Mouse (Mus musculus) spleen, adult 2 months (tissue): ENCODE results near the gene Aebp1. TPM values are rescaled to one million over a fixed set of nuclear protein-coding genes. Genes with fewer than 3 reads are reported as not detected.
A peak's percentile ranks its signal among the peaks of the same experiment; 100 is the strongest.
"Not testable (repeated sequence)": the region's sequence is repeated elsewhere in the genome, so short reads cannot be mapped to it uniquely, and the experiment has no call there.

Source experiments
- DNase-seq, 2 experiments: peaks; one replicate each; pipeline versions ENCODE4 v3.0.0 to v3.0.0-alpha.2; 2012 to 2021; ENCODE audit warnings: low spot score in 2 of 2, low read depth in 1 of 2
- H3K27ac ChIP-seq: fragments of 200-500 bp; 2 replicates; pipeline ENCODE4 v1.5.1; 2012; ENCODE audit warnings: low read length, inconsistent platforms; ENCODE audit not compliant: insufficient read depth
- H3K27me3 ChIP-seq: fragments of 200-500 bp; 2 replicates; pipeline ENCODE4 v1.6.1; 2012; ENCODE audit warnings: mild to moderate bottlenecking, moderate library complexity, low read length, inconsistent platforms; ENCODE audit not compliant: control insufficient read depth, insufficient read depth
- H3K36me3 ChIP-seq: fragments of 200-500 bp; 2 replicates; pipeline ENCODE4 v1.6.1; 2012; ENCODE audit warnings: mild to moderate bottlenecking, low read length, inconsistent platforms; ENCODE audit not compliant: control insufficient read depth, insufficient read depth
- H3K4me1 ChIP-seq: fragments of 200-500 bp; 2 replicates; pipeline ENCODE4 v1.6.1; 2011; ENCODE audit warnings: inconsistent platforms; ENCODE audit not compliant: control insufficient read depth, insufficient read depth, insufficient read length
- H3K4me3 ChIP-seq: fragments of 200-500 bp; 2 replicates; pipeline ENCODE4 v1.5.1; 2011; ENCODE audit warnings: mild to moderate bottlenecking, inconsistent platforms; ENCODE audit not compliant: insufficient read depth, insufficient read length; ENCODE audit errors: extremely low read depth
- CTCF ChIP-seq: fragments of 200-500 bp; IDR thresholded peaks from 2 replicates; pipeline ENCODE4 v1.5.1; 2011; ENCODE audit warnings: mild to moderate bottlenecking, inconsistent platforms; ENCODE audit not compliant: insufficient read depth, insufficient read length, insufficient replicate concordance; ENCODE audit errors: extremely low read depth
- POLR2A ChIP-seq: fragments of 200-500 bp; IDR thresholded peaks from 2 replicates; pipeline ENCODE4 v1.6.1; 2011; ENCODE audit warnings: low read depth, low read length, inconsistent platforms
- WGBS: fragments of 180-500 bp; shearing (Covaris S2); methylation state at CpG from one replicate; pipeline ENCODE4 v1.1.7; 2018; 5-methylcytosine and 5-hydroxymethylcytosine counted together
- polyA plus RNA-seq: library from polyadenylated mRNA; depleted of rRNA; stranded (reverse); fragments of >200 nt; gene quantifications from 2 replicates; pipeline ENCODE4 v1.2.3, GENCODE M21; 2012

The Aebp1 gene
- polyA plus RNA-seq, 1 experiment: 15.7 TPM

DNA sequence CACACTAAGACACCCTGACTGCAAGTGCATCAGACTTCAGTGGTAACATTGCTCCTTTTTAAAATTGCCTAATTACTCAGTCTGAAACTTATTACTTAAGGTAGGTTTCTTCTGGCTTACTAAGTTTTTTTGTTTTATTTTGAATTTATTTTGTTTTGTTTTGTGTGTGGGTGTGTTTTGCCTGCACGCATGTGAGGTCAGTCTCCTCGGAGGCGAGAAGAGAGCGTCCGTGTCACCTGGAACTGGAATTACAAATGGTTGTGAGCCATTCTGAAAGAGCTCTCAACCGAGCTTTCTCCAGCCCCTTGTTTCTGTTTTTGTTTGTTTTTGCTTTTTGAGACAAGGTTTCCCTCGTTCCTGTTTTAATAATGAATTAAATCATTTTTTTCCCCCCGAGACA, 16.9 kb downstream of the Aebp1 start:
- Histone ChIP-seq H3K27me3 (no peaks in the 10 kb centered on the region), H3K27ac (peak overlapping the region; percentile 76), H3K36me3 (peaks cover 9% of the 10 kb centered on the region), H3K4me1 (peaks cover 3% of the 10 kb centered on the region; the same call in 1 of the 2 replicates), H3K4me3 (no peak overlapping the region)
- TF ChIP-seq POLR2A: no peak
- TF ChIP-seq CTCF: no peak
- 55% methylated on average over 8 of the region's 8 CpGs for WGBS
- DNase-seq: no peak

DNA sequence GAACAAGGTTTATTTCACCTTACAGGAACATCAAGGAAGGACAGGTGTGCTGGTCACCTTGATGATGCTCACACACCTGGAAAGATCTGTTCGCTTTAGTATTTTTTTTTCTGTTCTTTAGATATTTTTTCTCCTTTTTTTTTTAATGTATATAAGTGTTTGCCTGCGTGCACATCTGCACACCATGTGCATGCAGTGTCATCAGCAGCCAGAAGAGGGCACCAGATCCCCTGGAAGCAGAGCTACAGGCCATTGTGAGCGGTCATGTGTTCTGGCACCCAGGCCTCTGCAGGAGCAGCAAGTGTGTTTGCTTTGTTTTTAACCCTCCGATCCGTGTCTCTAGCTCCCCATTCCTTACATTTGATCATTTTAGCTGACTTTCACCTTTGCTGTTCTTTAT, 18.2 kb downstream of the Aebp1 start:
- WGBS: 93% methylated on average over 5 of the region's 5 CpGs
- H3K4me1 ChIP-seq: peaks cover 3% of the 10 kb centered on the region; the same call in 1 of the 2 replicates
- H3K4me3 ChIP-seq: no peak overlapping the region

DNA sequence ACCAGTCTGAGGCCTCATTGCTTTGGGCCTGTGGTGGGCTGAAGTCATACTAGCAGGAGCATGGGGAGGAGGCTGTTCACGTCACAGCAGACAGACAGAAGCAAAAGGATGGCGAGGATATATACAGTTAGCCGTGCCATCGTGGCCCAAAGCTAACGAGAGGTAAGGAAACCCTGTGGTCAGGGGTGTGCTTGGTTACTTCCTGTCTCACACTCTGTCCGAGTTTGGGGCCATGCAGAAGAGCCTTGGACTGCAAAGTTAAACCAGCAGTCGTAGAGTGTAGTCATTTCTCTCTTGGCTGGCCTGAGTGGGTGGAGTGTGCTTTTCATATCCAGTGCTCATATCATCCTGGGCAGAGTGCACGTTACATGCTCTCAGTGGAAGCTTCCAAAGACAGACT, 20.8 kb downstream of the Aebp1 start:
- TF ChIP-seq POLR2A: no peak
- no peak for TF ChIP-seq CTCF
- Histone ChIP-seq H3K36me3 (no peaks in the 10 kb centered on the region), H3K27me3 (no peaks in the 10 kb centered on the region)

More for the DNA sequence above, 18.2 kb downstream of the Aebp1 start:
- Histone ChIP-seq H3K36me3 (no peaks in the 10 kb centered on the region), H3K27me3 (no peaks in the 10 kb centered on the region), H3K27ac (no peak overlapping the region)
- TF ChIP-seq POLR2A (no peak), CTCF (peak; percentile 41; the same call in 1 of the 2 replicates)
- peak in 1 of 2 experiments; percentile 33 for DNase-seq

DNA sequence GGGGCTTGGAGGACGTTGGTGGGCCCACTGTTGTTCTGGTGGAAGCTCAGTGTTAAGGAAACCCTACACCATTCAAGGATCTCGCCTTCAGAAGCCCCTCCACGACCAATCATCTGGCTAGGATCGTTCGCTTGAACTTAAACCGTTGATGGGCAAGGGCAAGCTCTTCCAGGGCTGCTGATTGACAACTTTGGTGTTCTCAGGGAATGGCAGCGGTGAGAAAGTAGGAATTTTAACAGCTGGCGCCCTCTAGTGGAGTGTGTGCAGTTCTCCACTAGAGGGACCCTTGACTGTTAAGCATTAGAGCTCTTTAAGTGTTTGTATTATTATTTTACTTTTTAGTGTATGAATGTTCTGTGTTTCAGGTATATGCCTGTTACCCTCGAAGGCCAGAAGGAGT, 24.4 kb downstream of the Aebp1 start:
- H3K4me1 ChIP-seq: no peaks in the 10 kb centered on the region
- no peaks in the 10 kb centered on the region for H3K36me3 ChIP-seq
- 19% methylated on average over 9 of the region's 9 CpGs for WGBS
- no peaks in the 10 kb centered on the region for H3K27me3 ChIP-seq
- H3K4me3 ChIP-seq: no peak overlapping the region
- DNase-seq: peak; percentile 33 to 48
- TF ChIP-seq CTCF (peak; percentile 52; the same call in 1 of the 2 replicates), POLR2A (no peak)
- no peak overlapping the region for H3K27ac ChIP-seq

More for the DNA sequence above, 20.8 kb downstream of the Aebp1 start:
- Histone ChIP-seq H3K4me3 (no peak overlapping the region), H3K27ac (no peak overlapping the region), H3K4me1 (peaks cover 3% of the 10 kb centered on the region; the same call in 1 of the 2 replicates)
- peak in 1 of 2 experiments; percentile 20 for DNase-seq
- WGBS: 18% methylated on average over 8 of the region's 8 CpGs

DNA sequence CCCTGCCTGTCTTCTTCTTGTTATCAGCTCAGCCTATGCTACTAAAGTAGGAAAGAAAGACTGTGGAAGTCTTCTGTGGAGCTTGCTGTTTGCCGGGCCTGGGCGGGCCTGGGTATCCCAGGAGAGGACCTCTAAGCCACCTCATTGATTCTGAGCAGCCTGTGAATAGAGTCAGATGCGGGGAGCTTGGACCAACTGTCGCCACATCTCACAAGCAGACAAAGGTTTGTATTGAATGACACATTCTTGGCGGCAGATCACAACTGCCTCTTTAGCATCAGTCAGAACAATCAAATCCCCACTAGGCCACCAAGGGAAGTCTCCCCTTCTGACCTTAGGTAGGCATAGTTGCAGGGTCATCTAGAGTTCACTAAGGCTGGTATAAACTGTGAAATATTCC, 25.5 kb downstream of the Aebp1 start:
- no peak overlapping the region for H3K27ac ChIP-seq
- DNase-seq: no peak
- WGBS: 82% methylated on average over 5 of the region's 5 CpGs
- H3K36me3 ChIP-seq: no peaks in the 10 kb centered on the region
- no peak for TF ChIP-seq POLR2A
- no peak for TF ChIP-seq CTCF
- no peaks in the 10 kb centered on the region for H3K27me3 ChIP-seq
- H3K4me3 ChIP-seq: no peak overlapping the region
- peaks cover 4% of the 10 kb centered on the region; the same call in 1 of the 2 replicates for H3K4me1 ChIP-seq

DNA sequence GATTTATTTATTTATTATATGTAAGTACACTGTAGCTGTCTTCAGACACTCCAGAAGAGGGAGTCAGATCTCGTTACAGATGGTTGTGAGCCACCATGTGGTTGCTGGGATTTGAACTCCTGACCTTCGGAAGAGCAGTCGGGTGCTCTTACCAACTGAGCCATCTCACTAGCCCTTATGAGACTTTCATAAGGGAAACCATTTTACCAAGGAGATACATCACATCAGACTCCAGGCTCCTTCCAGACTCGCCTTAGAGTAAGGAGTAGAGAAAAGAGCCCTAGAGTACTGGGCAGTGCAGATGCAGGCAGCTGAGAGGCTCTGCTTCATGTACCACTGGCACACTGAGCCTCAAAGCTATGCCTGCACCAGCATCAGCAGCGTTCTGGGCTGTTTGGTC, 26.8 kb downstream of the Aebp1 start:
- 71% methylated on average over 5 of the region's 5 CpGs for WGBS
- not testable (repeated sequence) for H3K4me3 ChIP-seq, H3K27ac ChIP-seq, DNase-seq, H3K4me1 ChIP-seq, H3K27me3 ChIP-seq, H3K36me3 ChIP-seq

DNA sequence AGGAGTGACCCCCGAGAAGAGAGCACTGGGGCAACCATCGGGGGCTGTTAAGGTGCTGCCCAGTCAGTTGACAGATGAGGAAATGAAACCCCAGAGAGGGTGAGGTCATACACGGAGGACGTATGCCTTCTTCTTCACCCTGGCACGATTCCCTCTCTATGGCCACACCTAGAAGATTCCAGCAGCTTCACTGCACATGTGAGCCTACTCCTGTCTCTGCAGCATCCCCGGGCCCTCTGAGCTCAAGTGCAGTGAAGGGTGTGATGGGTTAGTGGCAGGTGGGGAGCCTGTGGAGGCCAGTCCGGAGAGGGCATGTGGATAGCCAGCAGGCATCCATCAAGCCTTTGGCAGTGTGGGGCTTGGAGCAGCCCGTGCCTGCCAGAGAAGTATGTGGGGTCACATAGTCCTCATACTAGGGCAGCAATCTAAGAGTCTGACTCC, 30.4 kb downstream of the Aebp1 start:
- Histone ChIP-seq H3K36me3 (no peaks in the 10 kb centered on the region), H3K27ac (no peak overlapping the region), H3K4me1 (peaks cover 6% of the 10 kb centered on the region; the same call in 1 of the 2 replicates), H3K4me3 (no peak overlapping the region), H3K27me3 (no peaks in the 10 kb centered on the region)
- TF ChIP-seq POLR2A: no peak
- WGBS: 26% methylated on average over 8 of the region's 8 CpGs
- peak in 1 of 2 experiments; percentile 31 for DNase-seq
